Mouse (Mus musculus) bone marrow macrophage, adult 2 months (primary cell): ENCODE results near the gene Stag1. TPM values are rescaled to one million over a fixed set of nuclear protein-coding genes. Genes with fewer than 3 reads are reported as not detected.

Experiments
- H3K27ac ChIP-seq: 2 replicates; pipeline ENCODE4 v1.5.1; 2012; ENCODE audit warnings: low read depth, low read length; ENCODE audit not compliant: insufficient read depth
- H3K4me1 ChIP-seq: 2 replicates; pipeline ENCODE4 v1.6.1; 2012; ENCODE audit warnings: low read length; ENCODE audit not compliant: control insufficient read depth, insufficient read depth
- H3K4me3 ChIP-seq: 2 replicates; pipeline ENCODE4 v1.5.1; 2012; ENCODE audit warnings: mild to moderate bottlenecking, low read length, moderate library complexity; ENCODE audit not compliant: insufficient read depth
- CTCF ChIP-seq: IDR thresholded peaks from 2 replicates; pipeline ENCODE4 v1.5.1; 2012; ENCODE audit warnings: low read depth, mild to moderate bottlenecking, low read length, moderate library complexity
- POLR2A ChIP-seq: IDR thresholded peaks from 2 replicates; pipeline ENCODE4 v1.6.1; 2012; ENCODE audit warnings: mild to moderate bottlenecking, low read depth, low read length, borderline replicate concordance
- polyA plus RNA-seq: library from polyadenylated mRNA; stranded (reverse); fragments of >200 nt; gene quantifications from 2 replicates; pipeline ENCODE4 v1.2.4, GENCODE M21; 2012; ENCODE audit not compliant: missing spikeins, insufficient read depth, insufficient read length

Stag1 gene
- polyA plus RNA-seq, 1 experiment, result 34.1 TPM

GRCm38 (mm10) chr9:100573942-100574341 lies 23.7 kb upstream of the Stag1 start:
- Histone ChIP-seq H3K27ac (no peak overlapping the region), H3K4me3 (no peak overlapping the region), H3K4me1 (peaks cover 4% of the 10 kb centered on the region; the same call in 1 of the 2 replicates)
- TF ChIP-seq CTCF (no peak), POLR2A (no peak)

- no peaks in the 10 kb centered on the region for H3K4me1 ChIP-seq
- no peak overlapping the region for H3K27ac ChIP-seq
- TF ChIP-seq CTCF, result no peak
- no peak for TF ChIP-seq POLR2A
- H3K4me3 ChIP-seq, result no peak overlapping the region
Observed at GRCm38 (mm10) chr9:100580196-100580740, 17.3 kb upstream of the Stag1 start.

GRCm38 (mm10) chr9:100581543-100582492 lies 15.8 kb upstream of the Stag1 start:
- Histone ChIP-seq H3K4me3 (no peak overlapping the region), H3K27ac (no peak overlapping the region), H3K4me1 (no peaks in the 10 kb centered on the region)
- TF ChIP-seq CTCF, result no peak
- TF ChIP-seq POLR2A, result no peak

GRCm38 (mm10) chr9:100582883-100583575 lies 14.6 kb upstream of the Stag1 start:
- TF ChIP-seq POLR2A (no peak), CTCF (no peak)
- Histone ChIP-seq H3K4me3 (no peak overlapping the region), H3K4me1 (no peaks in the 10 kb centered on the region)

GRCm38 (mm10) chr9:100584031-100584430 lies 13.6 kb upstream of the Stag1 start:
- TF ChIP-seq CTCF (no peak), POLR2A (no peak)
- no peak overlapping the region for H3K4me3 ChIP-seq
- no peak overlapping the region for H3K27ac ChIP-seq
- no peaks in the 10 kb centered on the region for H3K4me1 ChIP-seq

More at GRCm38 (mm10) chr9:100582883-100583575, 14.6 kb upstream of the Stag1 start:
- H3K27ac ChIP-seq, result no peak overlapping the region

GRCm38 (mm10) chr9:100590462-100590861 lies 7.1 kb upstream of the Stag1 start:
- Histone ChIP-seq H3K27ac (no peak overlapping the region), H3K4me3 (no peak overlapping the region), H3K4me1 (peaks cover 8% of the 10 kb centered on the region)
- TF ChIP-seq POLR2A (no peak), CTCF (no peak)

GRCm38 (mm10) chr9:100596317-100596716 lies 1.3 kb upstream of the Stag1 start:
- Histone ChIP-seq H3K4me3 (no peak overlapping the region), H3K4me1 (0 out of 2 replicates have a peak, but pooled peaks cover 2% of the 10 kb centered on the region), H3K27ac (no peak overlapping the region)
- TF ChIP-seq CTCF, result no peak
- TF ChIP-seq POLR2A, result no peak

GRCm38 (mm10) chr9:100599761-100600328 lies 2.2 kb downstream of the Stag1 start:
- H3K4me1 ChIP-seq, result no peaks in the 10 kb centered on the region

GRCm38 (mm10) chr9:100602130-100602529 lies 4.5 kb downstream of the Stag1 start:
- Histone ChIP-seq H3K4me1 (peaks cover 8% of the 10 kb centered on the region), H3K4me3 (no peak overlapping the region), H3K27ac (no peak overlapping the region)
- no peak for TF ChIP-seq CTCF
- no peak for TF ChIP-seq POLR2A

More at GRCm38 (mm10) chr9:100599761-100600328, 2.2 kb downstream of the Stag1 start:
- no peak overlapping the region for H3K27ac ChIP-seq
- TF ChIP-seq POLR2A (no peak), CTCF (no peak)
- H3K4me3 ChIP-seq, result no peak overlapping the region

GRCm38 (mm10) chr9:100603156-100603555 lies 5.6 kb downstream of the Stag1 start:
- Histone ChIP-seq H3K4me1 (peaks cover 8% of the 10 kb centered on the region), H3K4me3 (no peak overlapping the region), H3K27ac (no peak overlapping the region)
- TF ChIP-seq CTCF (no peak), POLR2A (no peak)
